Mouse (Mus musculus) heart, embryonic 15.5 days (tissue): ENCODE results near the gene Pdhx. TPM values are rescaled to one million over a fixed set of nuclear protein-coding genes. Genes with fewer than 3 reads are reported as not detected.

Source experiments
- ATAC-seq: fragments of 200-750 bp; cut with Nextera tagmentation; replicated peaks from 2 replicates; pipeline ENCODE4 v1.8.0; 2017; ENCODE audit warnings: low read depth, moderate TSS enrichment; ENCODE audit not compliant: insufficient number of reproducible peaks, insufficient read depth, low FRiP score
- H3K27ac ChIP-seq: fragments of 300-500 bp; sonication (generic); 2 replicates; pipeline ENCODE4 v1.5.1; 2015; ENCODE audit warnings: mild to moderate bottlenecking, inconsistent platforms
- H3K27me3 ChIP-seq: fragments of 300-500 bp; sonication (generic); 2 replicates; pipeline ENCODE4 v1.6.1; 2015; ENCODE audit warnings: inconsistent platforms
- H3K36me3 ChIP-seq: fragments of 300-500 bp; sonication (generic); 2 replicates; pipeline ENCODE4 v1.6.1; 2015; ENCODE audit warnings: mild to moderate bottlenecking, inconsistent platforms
- H3K4me1 ChIP-seq: fragments of 300-500 bp; sonication (generic); replicated peaks from 2 replicates; pipeline ENCODE4 v1.6.1; 2015; ENCODE audit warnings: inconsistent platforms
- H3K4me2 ChIP-seq: fragments of 300-500 bp; sonication (generic); 2 replicates; pipeline ENCODE4 v1.6.1; 2015; ENCODE audit warnings: inconsistent platforms, mild to moderate bottlenecking, moderate library complexity
- H3K4me3 ChIP-seq: fragments of 300-500 bp; sonication (generic); 2 replicates; pipeline ENCODE4 v1.5.1; 2015; ENCODE audit warnings: mild to moderate bottlenecking, inconsistent platforms
- H3K9ac ChIP-seq: fragments of 300-500 bp; sonication (generic); 2 replicates; pipeline ENCODE4 v1.6.1; 2015; ENCODE audit warnings: mild to moderate bottlenecking, inconsistent platforms
- H3K9me3 ChIP-seq: fragments of 300-500 bp; sonication (generic); replicated peaks from 2 replicates; pipeline ENCODE4 v1.6.1; 2016; ENCODE audit warnings: inconsistent platforms
- WGBS: fragments of 180-500 bp; shearing (Covaris S2); methylation state at CpG from one replicate; pipeline ENCODE4 v1.1.7; 2015; ENCODE audit warnings: mixed read lengths; 5-methylcytosine and 5-hydroxymethylcytosine counted together
- polyA plus RNA-seq: library from polyadenylated mRNA; unstranded; fragments of >200 nt; fragmentation: Nextera tagmentation; extraction: Ambion mirVana; gene quantifications from 2 replicates; pipeline ENCODE4 v1.2.1, GENCODE M21; 2015

Pdhx gene
- polyA plus RNA-seq, 1 experiment from 2014 or later: 64.2 TPM

GRCm38 (mm10) chr2:102986964-102987707 lies 86.2 kb downstream of the Pdhx start:
- Histone ChIP-seq H3K4me3 (no peak overlapping the region), H3K9ac (no peak overlapping the region), H3K9me3 (no peaks in the 10 kb centered on the region), H3K4me2 (no peak overlapping the region), H3K27ac (no peak overlapping the region), H3K27me3 (no peaks in the 10 kb centered on the region), H3K4me1 (no peaks in the 10 kb centered on the region; the same call in 1 of the 2 replicates), H3K36me3 (no peaks in the 10 kb centered on the region)
- 64% methylated on average over 6 of the region's 6 CpGs for WGBS
- ATAC-seq: no peak

GRCm38 (mm10) chr2:102986424-102986823 lies 86.9 kb downstream of the Pdhx start:
- Histone ChIP-seq H3K27ac (no peak overlapping the region), H3K9ac (no peak overlapping the region), H3K4me2 (no peak overlapping the region), H3K36me3 (no peaks in the 10 kb centered on the region), H3K27me3 (no peaks in the 10 kb centered on the region), H3K4me3 (no peak overlapping the region), H3K4me1 (no peaks in the 10 kb centered on the region; the same call in 1 of the 2 replicates), H3K9me3 (no peaks in the 10 kb centered on the region)
- 48% methylated on average over 3 of the region's 3 CpGs for WGBS
- ATAC-seq: no peak

- Histone ChIP-seq H3K4me3 (no peak overlapping the region), H3K36me3 (no peaks in the 10 kb centered on the region), H3K4me2 (no peak overlapping the region), H3K27ac (no peak overlapping the region), H3K4me1 (no peaks in the 10 kb centered on the region; the same call in 1 of the 2 replicates), H3K9me3 (no peaks in the 10 kb centered on the region), H3K27me3 (no peaks in the 10 kb centered on the region), H3K9ac (no peak overlapping the region)
- 72% methylated on average over 2 of the region's 2 CpGs for WGBS
- no peak for ATAC-seq
These were observed 90.5 kb downstream of the Pdhx start for GRCm38 (mm10) chr2:102982822-102983221.

- WGBS: 77% methylated on average over 8 of the region's 8 CpGs
- H3K4me2 ChIP-seq: no peak overlapping the region
- no peak for ATAC-seq
- no peaks in the 10 kb centered on the region for H3K36me3 ChIP-seq
- H3K4me3 ChIP-seq: no peak overlapping the region
- no peaks in the 10 kb centered on the region for H3K27me3 ChIP-seq
- H3K9ac ChIP-seq: no peak overlapping the region
- H3K9me3 ChIP-seq: no peaks in the 10 kb centered on the region
- no peak overlapping the region for H3K27ac ChIP-seq
- H3K4me1 ChIP-seq: no peaks in the 10 kb centered on the region; the same call in 1 of the 2 replicates
These were observed 91.6 kb downstream of the Pdhx start for GRCm38 (mm10) chr2:102981446-102982314.

GRCm38 (mm10) chr2:102980870-102981269 lies 92.4 kb downstream of the Pdhx start:
- no peak for ATAC-seq
- Histone ChIP-seq H3K36me3 (no peaks in the 10 kb centered on the region), H3K27ac (no peak overlapping the region), H3K4me2 (no peak overlapping the region), H3K4me1 (no peaks in the 10 kb centered on the region), H3K27me3 (no peaks in the 10 kb centered on the region), H3K9ac (no peak overlapping the region), H3K4me3 (no peak overlapping the region), H3K9me3 (no peaks in the 10 kb centered on the region)
- 54% methylated on average over 2 of the region's 2 CpGs for WGBS

- H3K4me3 ChIP-seq: no peak overlapping the region
- H3K36me3 ChIP-seq: no peaks in the 10 kb centered on the region
- H3K9me3 ChIP-seq: no peaks in the 10 kb centered on the region
- no peak overlapping the region for H3K9ac ChIP-seq
- H3K4me2 ChIP-seq: no peak overlapping the region
- no peak for ATAC-seq
- no peaks in the 10 kb centered on the region for H3K4me1 ChIP-seq
- H3K27me3 ChIP-seq: no peaks in the 10 kb centered on the region
- WGBS: 62% methylated on average over 2 of the region's 2 CpGs
- no peak overlapping the region for H3K27ac ChIP-seq
These were observed 93.8 kb downstream of the Pdhx start for GRCm38 (mm10) chr2:102979519-102979918.

- Histone ChIP-seq H3K4me1 (no peaks in the 10 kb centered on the region), H3K4me2 (no peak overlapping the region), H3K27me3 (no peaks in the 10 kb centered on the region), H3K4me3 (no peak overlapping the region), H3K9me3 (no peaks in the 10 kb centered on the region), H3K27ac (no peak overlapping the region), H3K9ac (no peak overlapping the region), H3K36me3 (no peaks in the 10 kb centered on the region)
- no peak for ATAC-seq
These were observed 94.2 kb downstream of the Pdhx start for GRCm38 (mm10) chr2:102979112-102979511.

- WGBS: 70% methylated on average over 5 of the region's 5 CpGs
These were observed 97.9 kb downstream of the Pdhx start for GRCm38 (mm10) chr2:102975358-102975945.

GRCm38 (mm10) chr2:102973115-102973514 lies 100.2 kb downstream of the Pdhx start:
- H3K4me1 ChIP-seq: no peaks in the 10 kb centered on the region; the same call in 1 of the 2 replicates
- no peaks in the 10 kb centered on the region for H3K9me3 ChIP-seq
- no peaks in the 10 kb centered on the region for H3K27me3 ChIP-seq
- H3K9ac ChIP-seq: no peak overlapping the region
- no peaks in the 10 kb centered on the region for H3K36me3 ChIP-seq
- no peak for ATAC-seq
- 93% methylated on average over 3 of the region's 3 CpGs for WGBS
- H3K27ac ChIP-seq: no peak overlapping the region
- no peak overlapping the region for H3K4me3 ChIP-seq
- no peak overlapping the region for H3K4me2 ChIP-seq

More at GRCm38 (mm10) chr2:102975358-102975945, 97.9 kb downstream of the Pdhx start:
- Histone ChIP-seq H3K4me1 (no peaks in the 10 kb centered on the region; the same call in 1 of the 2 replicates), H3K9me3 (no peaks in the 10 kb centered on the region), H3K27me3 (no peaks in the 10 kb centered on the region), H3K9ac (no peak overlapping the region), H3K4me2 (no peak overlapping the region), H3K4me3 (no peak overlapping the region), H3K36me3 (no peaks in the 10 kb centered on the region), H3K27ac (no peak overlapping the region)
- no peak for ATAC-seq

GRCm38 (mm10) chr2:102972575-102972974 lies 100.7 kb downstream of the Pdhx start:
- Histone ChIP-seq H3K9ac (no peak overlapping the region), H3K4me1 (no peaks in the 10 kb centered on the region; the same call in 1 of the 2 replicates), H3K4me2 (no peak overlapping the region), H3K27ac (no peak overlapping the region), H3K4me3 (no peak overlapping the region), H3K27me3 (no peaks in the 10 kb centered on the region), H3K9me3 (no peaks in the 10 kb centered on the region), H3K36me3 (no peaks in the 10 kb centered on the region)
- 40% methylated on average over 5 of the region's 5 CpGs for WGBS
- ATAC-seq: no peak

GRCm38 (mm10) chr2:102971951-102972350 lies 101.4 kb downstream of the Pdhx start:
- ATAC-seq: no peak
- H3K4me2 ChIP-seq: no peak overlapping the region
- no peaks in the 10 kb centered on the region for H3K36me3 ChIP-seq
- no peaks in the 10 kb centered on the region for H3K9me3 ChIP-seq
- H3K4me1 ChIP-seq: no peaks in the 10 kb centered on the region; the same call in 1 of the 2 replicates
- H3K9ac ChIP-seq: no peak overlapping the region
- H3K27me3 ChIP-seq: no peaks in the 10 kb centered on the region
- no peak overlapping the region for H3K27ac ChIP-seq
- H3K4me3 ChIP-seq: no peak overlapping the region
